Mouse (Mus musculus): ENCODE data around the gene Gfpt2.

GRCm38 (mm10) chr11:49808946-49809345 is 15.0 kb downstream of the Gfpt2 start:
- TF ChIP-seq POLR2A (IDR thresholded peaks at IDR 0.05; ENCODE audit: borderline replicate concordance, extremely low read depth, insufficient read depth, insufficient read length, poor library complexity, severe bottlenecking) (no peak), CTCF (IDR thresholded peaks at IDR 0.05; ENCODE audit: borderline replicate concordance, extremely low read depth, insufficient read depth, insufficient read length) (no peak)
